36 mouse cellular contexts compared by ENCODE assay signal in the genomic region with DNA sequence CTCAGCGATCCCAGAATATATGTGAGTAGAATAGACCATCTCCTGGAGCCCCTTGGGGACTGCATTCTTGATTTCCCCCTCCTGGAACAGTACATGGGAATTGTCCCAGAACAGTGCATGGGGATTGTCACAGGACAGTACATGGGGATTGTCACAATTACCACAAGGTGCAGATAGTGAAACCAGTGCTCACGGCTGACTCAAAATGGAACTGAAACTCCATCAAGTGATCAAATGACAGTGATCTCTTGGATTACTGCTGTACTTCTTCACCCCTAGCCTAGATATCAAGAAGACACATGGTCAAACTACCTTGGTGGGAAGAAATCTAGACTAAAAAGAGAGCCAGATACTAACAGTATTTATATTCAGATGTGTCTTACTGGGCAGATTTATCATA. TPM values are rescaled to one million over a fixed set of nuclear protein-coding genes. Genes with fewer than 3 reads are reported as not detected.
DNase-seq lines count a peak whose midpoint lies in the region; ATAC-seq and TF ChIP-seq lines count a peak whose summit lies in the region.
"Had no signal": no experiment of that assay in that cellular context is flagged by ENCODE, and none has a peak within 500 bp of the region (broad histone marks: within the 10 kb centered on the region; RNA-seq: fewer than 3 reads in every experiment).

No protein-coding gene starts in this region.

- intact Hi-C loops in heart, postnatal 14 days (cut with DNase I) = no loop called here

- TF ChIP-seq CTCF in forebrain, postnatal 0 days (IDR thresholded peaks at IDR 0.05; ENCODE audit: low read depth) = no peak

- no peak overlapping the region for H3K27ac ChIP-seq in forebrain, postnatal 0 days (ENCODE audit: low read depth, low read length)
- H3K27ac ChIP-seq: embryonic facial prominence, embryonic 10.5 days; embryonic facial prominence, embryonic 13.5 days; forebrain, embryonic 12.5 days; forebrain, embryonic 15.5 days; heart, adult 2 months; heart, embryonic 10.5 days; heart, embryonic 13.5 days; hindbrain, embryonic 13.5 days had no signal

- no peaks in the 10 kb centered on the region for H3K27me3 ChIP-seq in forebrain, postnatal 0 days (ENCODE audit: insufficient read depth, low read length)
- H3K27me3 ChIP-seq: embryonic facial prominence, embryonic 13.5 days; forebrain, embryonic 12.5 days; forebrain, embryonic 15.5 days; heart, embryonic 13.5 days; hindbrain, embryonic 13.5 days; Patski had no signal

- H3K4me1 ChIP-seq in forebrain, postnatal 0 days (ENCODE audit: insufficient read depth) = no peaks in the 10 kb centered on the region
- H3K4me1 ChIP-seq: embryonic facial prominence, embryonic 10.5 days; embryonic facial prominence, embryonic 13.5 days; forebrain, embryonic 12.5 days; forebrain, embryonic 15.5 days; heart, embryonic 10.5 days; heart, embryonic 13.5 days; hindbrain, embryonic 13.5 days had no signal

- DNase-seq in CD4-positive, CD25-positive, alpha-beta regulatory T cell, adult 2 months (ENCODE audit: low read depth, low spot score) = peak; percentile 50
- peak; percentile 3 to 16 for DNase-seq in natural killer cell, adult 2 months (ENCODE audit: low spot score in 2 of 2)
- DNase-seq in lung, postnatal 14 days = no peak
- no peak for DNase-seq in forebrain, postnatal 0 days
- no peak for DNase-seq in heart, postnatal 14 days
- DNase-seq: adrenal gland, adult 8-10 months; adrenal gland, postnatal 25 days; cerebellum, adult 11-12 months; cerebellum, adult 8-10 months; cerebellum, postnatal 10 days; cerebellum, postnatal 36 days; embryo, embryonic 11 days; gastrocnemius, postnatal 10 days; gastrocnemius, postnatal 36 days; heart, adult 2 months had no signal

- ATAC-seq in activated CD4-positive, CD25-positive, alpha-beta regulatory T cell, adult 4 months = peak; percentile 78
- ATAC-seq in forebrain, postnatal 0 days = no peak
- ATAC-seq: forebrain, embryonic 15.5 days; hindbrain, embryonic 16.5 days; intestine, postnatal 0 days; Patski had no signal

- no peak overlapping the region for H3K4me3 ChIP-seq in forebrain, postnatal 0 days (ENCODE audit: low read depth, low read length)
- H3K4me3 ChIP-seq: embryonic facial prominence, embryonic 10.5 days; embryonic facial prominence, embryonic 13.5 days; erythroblast, embryonic 14.5 days; forebrain, embryonic 12.5 days; forebrain, embryonic 15.5 days; heart, adult 2 months; heart, embryonic 10.5 days; heart, embryonic 13.5 days; hindbrain, embryonic 13.5 days had no signal

- no peak overlapping the region for H3K9ac ChIP-seq in forebrain, postnatal 0 days
- H3K9ac ChIP-seq: embryonic facial prominence, embryonic 13.5 days; forebrain, embryonic 12.5 days; forebrain, embryonic 15.5 days; heart, embryonic 13.5 days; hindbrain, embryonic 13.5 days had no signal

- 89% methylated on average over 2 of the region's 2 CpGs for WGBS in forebrain, postnatal 0 days

- no peaks in the 10 kb centered on the region for H3K9me3 ChIP-seq in forebrain, postnatal 0 days (ENCODE audit: low read length)
- H3K9me3 ChIP-seq: embryonic facial prominence, embryonic 10.5 days; embryonic facial prominence, embryonic 13.5 days; forebrain, embryonic 12.5 days; forebrain, embryonic 15.5 days; G1E; heart, embryonic 10.5 days; heart, embryonic 13.5 days; hindbrain, embryonic 13.5 days had no signal

- H3K36me3 ChIP-seq in forebrain, postnatal 0 days (ENCODE audit: insufficient read depth) = no peaks in the 10 kb centered on the region
- H3K36me3 ChIP-seq: embryonic facial prominence, embryonic 10.5 days; embryonic facial prominence, embryonic 13.5 days; forebrain, embryonic 12.5 days; forebrain, embryonic 15.5 days; G1E; heart, embryonic 10.5 days; heart, embryonic 13.5 days; hindbrain, embryonic 13.5 days had no signal

- no peak overlapping the region for H3K4me2 ChIP-seq in forebrain, postnatal 0 days (ENCODE audit: low read depth)
- H3K4me2 ChIP-seq: embryonic facial prominence, embryonic 13.5 days; forebrain, embryonic 12.5 days; forebrain, embryonic 15.5 days; heart, embryonic 13.5 days; hindbrain, embryonic 13.5 days had no signal

RNA-seq across cellular contexts. Expression of a gene that starts 42.3 kb away (rescaled TPM):
- polyA plus RNA-seq in activated CD4-positive, CD25-positive, alpha-beta regulatory T cell, adult 4 months (2017; shearing (Covaris generic)) = not detected
- total RNA-seq in forebrain, postnatal 0 days (2014; rRNA removed) = not detected in 2 replicates
- polyA plus RNA-seq in forebrain, postnatal 0 days (2015; fragmentation: Nextera tagmentation; extraction: Ambion mirVana) = 0.06 TPM in 1 of 2 replicates, not detected in the other
- total RNA-seq in heart, postnatal 14 days (2021) = not detected
- total RNA-seq: adrenal gland, adult 8-10 months; adrenal gland, postnatal 25 days; gastrocnemius, adult 18-20 months; gastrocnemius, postnatal 10 days; gastrocnemius, postnatal 36 days; granulocyte monocyte progenitor cell, adult 5-6 weeks; heart, adult 2 months; heart, postnatal 25 days; hematopoietic stem cell, adult 5-6 weeks had no signal
- polyA plus RNA-seq: brain, embryonic 14.5 days; cortical plate, adult 2 months; embryonic facial prominence, embryonic 10.5 days; embryonic facial prominence, embryonic 13.5 days; erythroblast, embryonic 14.5 days; forebrain, embryonic 12.5 days; G1E; heart, adult 2 months; heart, embryonic 13.5 days; hindbrain, embryonic 13.5 days; hindbrain, embryonic 16.5 days; Patski had no signal

RNA-seq across cellular contexts. Expression of a gene that starts 57.5 kb away (rescaled TPM):
- not detected for polyA plus RNA-seq in activated CD4-positive, CD25-positive, alpha-beta regulatory T cell, adult 4 months (2017; shearing (Covaris generic))
- total RNA-seq in forebrain, postnatal 0 days (2014; rRNA removed) = not detected in 2 replicates
- polyA plus RNA-seq in forebrain, postnatal 0 days (2015; fragmentation: Nextera tagmentation; extraction: Ambion mirVana) = not detected in 2 replicates
- total RNA-seq in heart, postnatal 14 days (2021) = not detected
- total RNA-seq: adrenal gland, adult 8-10 months; adrenal gland, postnatal 25 days; gastrocnemius, adult 18-20 months; gastrocnemius, postnatal 10 days; gastrocnemius, postnatal 36 days; granulocyte monocyte progenitor cell, adult 5-6 weeks; heart, adult 2 months; heart, postnatal 25 days; hematopoietic stem cell, adult 5-6 weeks had no signal
- polyA plus RNA-seq: brain, embryonic 14.5 days; cortical plate, adult 2 months; embryonic facial prominence, embryonic 10.5 days; embryonic facial prominence, embryonic 13.5 days; erythroblast, embryonic 14.5 days; forebrain, embryonic 12.5 days; forebrain, embryonic 15.5 days; G1E; heart, adult 2 months; heart, embryonic 10.5 days; heart, embryonic 13.5 days; heart, embryonic 16.5 days; hindbrain, embryonic 13.5 days; hindbrain, embryonic 16.5 days; intestine, embryonic 14.5 days; intestine, postnatal 0 days; Patski had no signal

Comparison
In these comparisons a context has a peak if more than half of its experiments do, and no peak if none do; other contexts are left out.
1. DNase-seq: peak in CD4-positive, CD25-positive, alpha-beta regulatory T cell, adult 2 months (single experiment) and natural killer cell, adult 2 months (2 of 2); none in lung, postnatal 14 days (single experiment), forebrain, postnatal 0 days (single experiment) and heart, postnatal 14 days (0 of 2).